23 mouse cellular contexts compared by ENCODE assay signal in the genomic region with DNA sequence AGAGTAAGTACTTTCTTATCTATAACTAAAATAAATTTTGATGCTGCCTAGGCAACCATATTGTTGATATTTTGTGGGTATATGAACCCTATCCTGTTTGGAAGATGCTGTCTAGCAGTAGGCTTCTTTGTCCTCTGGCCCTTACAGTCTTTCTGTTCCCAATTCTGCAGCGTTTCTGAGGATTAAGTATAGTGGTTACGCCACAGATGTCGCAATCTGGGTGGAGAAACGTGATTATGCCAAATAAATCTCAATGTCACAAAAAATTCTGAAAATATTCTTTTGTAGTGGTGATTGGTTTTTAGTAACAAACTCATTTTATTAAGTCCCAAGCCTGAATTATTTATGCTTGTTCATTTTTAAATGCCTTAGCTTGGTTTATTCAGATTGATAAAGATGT.
"Had no signal": no experiment of that assay in that cellular context is flagged by ENCODE, and none has a peak within 500 bp of the region (broad histone marks: within the 10 kb centered on the region; RNA-seq: fewer than 3 reads in every experiment).

No protein-coding gene starts in this region.

- H3K4me1 ChIP-seq: liver, embryonic 15.5 days; megakaryocyte, embryonic 14.5 days; stomach, embryonic 15.5 days had no signal

- H3K36me3 ChIP-seq: liver, embryonic 15.5 days; lung, embryonic 15.5 days; midbrain, embryonic 10.5 days; midbrain, embryonic 13.5 days; stomach, embryonic 15.5 days had no signal

- H3K4me2 ChIP-seq: liver, embryonic 11.5 days; liver, embryonic 15.5 days; lung, embryonic 15.5 days; midbrain, embryonic 13.5 days; stomach, embryonic 15.5 days had no signal

- ATAC-seq: midbrain, embryonic 13.5 days; midbrain, embryonic 16.5 days had no signal

- H3K27ac ChIP-seq: kidney, postnatal 0 days; layer of hippocampus, adult 2 months; left cerebral cortex, adult 2 months; liver, embryonic 15.5 days; lung, embryonic 15.5 days; midbrain, embryonic 10.5 days; midbrain, embryonic 13.5 days; stomach, embryonic 15.5 days had no signal

- H3K4me3 ChIP-seq: layer of hippocampus, adult 2 months; left cerebral cortex, adult 2 months; liver, embryonic 15.5 days; lung, embryonic 15.5 days; megakaryocyte, embryonic 14.5 days; midbrain, embryonic 10.5 days; midbrain, embryonic 13.5 days; stomach, embryonic 15.5 days had no signal

- H3K9ac ChIP-seq: liver, embryonic 15.5 days; lung, embryonic 15.5 days; midbrain, embryonic 13.5 days; stomach, embryonic 15.5 days had no signal

- H3K9me3 ChIP-seq: liver, embryonic 15.5 days; lung, embryonic 15.5 days; midbrain, embryonic 10.5 days; midbrain, embryonic 13.5 days; stomach, embryonic 15.5 days had no signal

- DNase-seq: kidney, adult 9 months; kidney, postnatal 25 days; layer of hippocampus, adult 9-11 months; layer of hippocampus, postnatal 36 days; lung, adult 18-20 months; lung, postnatal 10 days; lung, postnatal 36 days; right cerebral cortex, adult 18-20 months; right cerebral cortex, postnatal 14 days; right cerebral cortex, postnatal 4 days; spleen, adult 18-20 months; thymus, postnatal 25 days had no signal

- H3K27me3 ChIP-seq: liver, embryonic 15.5 days; lung, embryonic 15.5 days; megakaryocyte, embryonic 14.5 days; midbrain, embryonic 13.5 days; stomach, embryonic 15.5 days had no signal
